Mouse (Mus musculus) Patski (cell line): ENCODE measurements around the gene Ogn. TPM values are rescaled to one million over a fixed set of nuclear protein-coding genes. Genes with fewer than 3 reads are reported as not detected.
"Not testable (repeated sequence)": the region's sequence is repeated elsewhere in the genome, so short reads cannot be mapped to it uniquely, and the experiment has no call there.

ENCODE experiments used
- ATAC-seq: fragments of 100-300 bp; one replicate; pipeline ENCODE4 v1.8.0; 2021
- CTCF ChIA-PET: fragments of 350-600 bp; sonication (Branson Sonifier 250); formaldehyde crosslinking; loops from one replicate; lab custom pipeline; 2022; ENCODE audit warnings: inconsistent platforms; lab: Charles Lee
- POLR2A ChIA-PET: fragments of 350-600 bp; sonication (Branson Sonifier 250); formaldehyde crosslinking; loops from one replicate; lab custom pipeline; 2022; ENCODE audit warnings: antibody characterized with exemption, inconsistent platforms; lab: Charles Lee
- DNase-seq: peaks from one replicate; pipeline ENCODE4 v3.0.0-alpha.2; 2011; ENCODE audit warnings: low read depth, low spot score
- H3K27me3 ChIP-seq: fragments of 371-371 bp; one replicate; pipeline ENCODE4 v1.5.1; 2021
- CTCF ChIP-seq: fragments of 100-300 bp; IDR thresholded peaks from one replicate; pipeline ENCODE4 v1.5.1; 2021
- in situ Hi-C: fragments of 300-500 bp; cut with MboI; formaldehyde crosslinking; loops from 3 replicates; pipeline ENCODE4 v1.11.1; 2018; ENCODE audit warnings: low pct_unique_long_range_greater_than_20kb, mixed read lengths
- polyA plus RNA-seq: library from polyadenylated mRNA; unstranded; gene quantifications from one replicate; pipeline ENCODE4 v1.2.3, GENCODE M21; 2021

Ogn gene
- 235 TPM for polyA plus RNA-seq

DNA sequence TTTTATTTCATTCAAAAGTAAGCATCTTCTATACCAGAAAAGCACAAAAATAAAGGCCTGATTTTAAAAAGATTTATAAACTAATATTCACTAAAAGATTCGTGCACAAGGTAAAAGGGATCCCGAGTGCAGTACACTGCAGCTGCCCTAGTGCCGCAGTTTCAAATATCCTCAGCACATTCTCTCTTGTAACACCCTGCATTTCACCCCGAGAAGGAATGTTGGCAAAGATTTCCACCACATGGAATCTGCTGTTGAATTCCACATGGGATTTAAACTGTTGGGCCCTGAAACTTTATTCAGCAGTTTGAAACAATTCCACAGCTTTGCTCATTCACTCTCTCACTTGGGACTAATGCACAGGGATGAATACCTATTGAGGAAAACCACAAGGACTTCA is at the start of gene Ogn:
Gene Ogn, plus strand, starts transcription at position 333 of the 400 bp plus-strand sequence.
- ATAC-seq: peak; percentile 67
- no peak for TF ChIP-seq CTCF
- peak; percentile 60 for DNase-seq
- ChIA-PET POLR2A (interaction anchor here (1.3 kb wide), 1 partner anchor 29 kb away, joined by 3 read pairs; no protein-coding TSS in a partner anchor), CTCF (interaction anchor here (2.7 kb wide), 1 partner anchor 21 kb away, joined by 6 read pairs; no protein-coding TSS in a partner anchor)
- H3K27me3 ChIP-seq: no peaks in the 10 kb centered on the region
- in situ Hi-C loops: no loop called here

DNA sequence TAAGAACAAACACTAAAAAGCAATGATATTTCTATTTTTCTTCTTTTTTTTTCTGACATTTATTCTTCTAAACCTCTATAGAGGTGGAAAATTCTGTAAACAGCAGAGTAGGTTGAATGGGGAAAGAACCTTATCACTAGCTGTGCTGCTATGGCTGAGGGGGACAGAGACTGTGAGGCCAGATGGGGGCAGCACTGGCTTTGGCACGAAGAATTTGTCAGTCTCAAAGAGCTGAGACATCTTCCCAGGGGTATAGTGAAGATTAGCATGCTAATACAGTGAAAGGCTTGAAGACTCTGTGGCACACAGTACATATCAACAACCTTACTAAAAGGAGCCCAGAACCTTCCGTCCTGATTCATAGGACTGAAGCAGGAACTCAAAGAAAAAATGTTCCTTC is 48.7 kb upstream of the Ogn start:
- TF ChIP-seq CTCF: peak; percentile 90
- ChIA-PET CTCF (interaction anchor here (1.1 to 2.2 kb wide), 3 partner anchors 9 to 110 kb away, joined by 4 to 8 read pairs (median 5); no protein-coding TSS in a partner anchor), POLR2A (no interaction called here)
- DNase-seq: no peak
- in situ Hi-C loops: no loop called here
- peak; percentile 69 for ATAC-seq
- no peaks in the 10 kb centered on the region for H3K27me3 ChIP-seq

DNA sequence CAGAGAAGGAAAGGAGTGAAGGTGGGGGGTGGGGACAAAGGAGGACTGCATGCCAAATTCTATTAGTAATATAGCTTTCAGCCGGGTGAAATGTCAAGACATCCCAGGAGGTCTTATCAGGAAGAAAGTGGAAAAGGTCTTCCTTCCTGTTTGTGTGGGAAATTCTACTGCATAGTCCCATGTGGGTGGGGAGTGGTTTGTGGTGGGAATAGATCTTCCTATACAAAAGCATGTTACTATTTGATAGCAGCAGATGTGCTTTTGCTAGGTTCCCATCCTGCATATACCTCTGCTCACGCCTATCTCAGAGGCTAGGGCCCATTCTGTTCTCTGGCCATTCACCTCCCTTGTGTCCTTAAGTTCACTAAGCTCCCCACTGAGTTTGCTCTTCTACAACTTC is 47.0 kb upstream of the Ogn start:
- no peak for DNase-seq
- TF ChIP-seq CTCF: no peak
- POLR2A ChIA-PET: no interaction called here
- in situ Hi-C loops: loop anchor here (5.0 kb wide), 1 partner anchor 81 kb away; no protein-coding TSS in a partner anchor
- ATAC-seq: no peak
- H3K27me3 ChIP-seq: no peaks in the 10 kb centered on the region
- CTCF ChIA-PET: interaction anchor here (1.1 to 3.1 kb wide), 7 partner anchors 10 to 112 kb away, joined by 3 to 9 read pairs (median 5); no protein-coding TSS in a partner anchor

- in situ Hi-C loops: loop anchor here (5.0 kb wide), 1 partner anchor 78 kb away; no protein-coding TSS in a partner anchor
- DNase-seq: no peak
- peak; percentile 25 for TF ChIP-seq CTCF
- POLR2A ChIA-PET: no interaction called here
- no peak for ATAC-seq
- CTCF ChIA-PET: interaction anchor here (0.7 to 1.4 kb wide), 3 partner anchors 12 to 80 kb away, joined by 3 to 8 read pairs (median 3); no protein-coding TSS in a partner anchor
- H3K27me3 ChIP-seq: no peaks in the 10 kb centered on the region
These were observed 43.5 kb upstream of the Ogn start for GRCm38 (mm10) chr13:49564347-49564746.

DNA sequence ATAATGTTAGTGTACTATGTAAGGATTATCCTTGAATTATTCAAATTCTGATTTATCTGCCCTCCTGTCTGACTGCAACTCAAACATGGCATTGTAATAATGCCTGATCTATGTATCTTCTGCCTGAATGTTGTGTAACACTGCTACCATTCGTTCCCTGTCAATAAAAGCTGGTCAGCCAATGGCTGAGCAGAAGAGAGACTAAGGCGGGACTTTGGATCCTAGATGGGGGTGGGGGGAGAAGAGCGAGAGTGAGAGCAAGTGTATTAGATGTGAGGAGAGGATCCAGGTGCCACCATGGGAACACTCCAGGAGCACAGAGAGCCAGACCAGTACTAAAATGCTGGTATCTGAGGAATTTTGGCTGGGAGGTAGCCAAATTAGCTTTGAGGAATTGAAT is 37.5 kb upstream of the Ogn start:
- ATAC-seq (no peak), DNase-seq (no peak)
- no peak for TF ChIP-seq CTCF
- ChIA-PET POLR2A (no interaction called here), CTCF (interaction anchor here (1.1 to 2.2 kb wide), 2 partner anchors 9 to 67 kb away, joined by 5 to 6 read pairs; no protein-coding TSS in a partner anchor)
- H3K27me3 ChIP-seq: no peaks in the 10 kb centered on the region
- in situ Hi-C loops: no loop called here

- TF ChIP-seq CTCF: no peak
- in situ Hi-C loops: no loop called here
- no peaks in the 10 kb centered on the region for H3K27me3 ChIP-seq
- ATAC-seq: no peak
- no peak for DNase-seq
- POLR2A ChIA-PET: no interaction called here
- CTCF ChIA-PET: interaction anchor here (1.1 to 2.2 kb wide), 4 partner anchors 8 to 66 kb away, joined by 3 to 6 read pairs (median 5); no protein-coding TSS in a partner anchor
These were observed 36.4 kb upstream of the Ogn start for GRCm38 (mm10) chr13:49571418-49571817.

DNA sequence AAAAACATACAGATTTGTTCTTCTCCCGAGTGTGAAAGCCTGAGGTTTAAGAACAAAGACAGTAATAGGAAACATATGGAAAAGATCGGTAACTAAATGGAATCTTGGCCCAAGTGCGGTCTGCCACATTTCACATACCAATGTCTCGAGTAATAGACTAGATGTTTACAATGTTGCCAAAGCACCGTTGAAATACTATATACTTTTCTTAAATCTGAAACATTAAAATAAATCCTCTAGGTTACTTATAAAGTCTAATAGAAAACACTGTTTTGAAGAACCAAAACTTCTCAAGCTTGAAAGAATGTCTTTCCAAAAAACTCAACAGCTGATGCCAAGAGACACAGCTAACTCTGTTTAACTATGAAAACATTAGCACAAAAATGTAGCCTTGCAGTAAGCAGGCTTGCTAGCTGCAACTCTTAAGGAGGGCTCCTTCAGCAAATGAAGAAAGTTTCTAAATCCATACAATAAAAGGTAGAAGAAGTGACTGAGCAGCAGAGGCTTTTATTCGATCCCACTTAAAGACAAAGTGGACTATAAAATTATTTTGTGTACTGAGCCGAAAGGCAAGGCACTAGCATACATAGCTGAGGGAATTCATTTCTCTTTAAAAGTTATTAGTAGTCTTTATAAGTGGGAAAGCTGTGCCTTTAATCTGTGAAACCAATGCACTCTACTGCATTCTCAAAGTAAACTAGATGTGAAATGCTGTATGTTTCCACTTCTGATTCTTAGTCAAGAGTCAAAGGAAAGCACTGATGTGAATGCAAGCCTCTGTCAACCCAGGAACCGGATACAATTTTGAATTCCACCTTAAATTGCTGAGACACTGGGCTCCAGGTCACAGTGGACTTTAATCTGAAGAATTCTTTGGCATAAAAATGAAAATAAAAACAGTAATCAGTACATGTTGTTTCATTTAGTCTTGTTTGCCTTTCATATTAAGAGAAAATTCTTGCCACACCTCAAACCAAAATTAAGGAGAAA is 26.0 kb upstream of the Ogn start, which contains the start of gene Omd:
Gene Omd, plus strand, starts transcription at position 922 of the 990 bp plus-strand sequence.
- no peaks in the 10 kb centered on the region for H3K27me3 ChIP-seq
- in situ Hi-C loops: no loop called here
- POLR2A ChIA-PET: interaction anchor here (0.6 kb wide), 1 partner anchor 28 kb away, joined by 3 read pairs; no protein-coding TSS in a partner anchor
- peak; percentile 54 for ATAC-seq
- CTCF ChIA-PET: interaction anchor here (1.0 kb wide), 2 partner anchors 21 to 64 kb away, joined by 3 to 4 read pairs; no protein-coding TSS in a partner anchor
- no peak for DNase-seq
- no peak for TF ChIP-seq CTCF

DNA sequence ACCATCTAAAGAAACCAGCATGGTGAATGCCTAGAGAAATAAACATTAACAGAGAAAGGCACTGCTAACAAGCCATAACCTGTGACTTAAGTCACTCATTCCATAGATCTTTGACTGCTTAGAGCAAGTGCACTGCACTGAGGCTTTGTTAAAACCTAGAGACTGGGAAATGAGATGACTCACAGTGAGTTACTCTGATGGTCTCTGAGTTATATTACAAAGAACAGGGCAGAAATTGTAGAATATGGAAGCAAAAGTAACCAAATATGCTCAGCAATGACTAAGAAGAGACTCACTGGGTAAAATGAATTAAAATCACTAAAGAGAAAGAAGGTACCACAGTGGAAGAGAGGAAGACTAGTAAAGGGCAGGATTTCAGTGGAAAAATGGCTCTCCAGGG is 24.0 kb upstream of the Ogn start:
- DNase-seq (no peak), ATAC-seq (no peak)
- ChIA-PET POLR2A (no interaction called here), CTCF (interaction anchor here (1.2 kb wide), 1 partner anchor 27 kb away, joined by 3 read pairs; no protein-coding TSS in a partner anchor)
- no peaks in the 10 kb centered on the region for H3K27me3 ChIP-seq
- in situ Hi-C loops: no loop called here
- TF ChIP-seq CTCF: no peak

DNA sequence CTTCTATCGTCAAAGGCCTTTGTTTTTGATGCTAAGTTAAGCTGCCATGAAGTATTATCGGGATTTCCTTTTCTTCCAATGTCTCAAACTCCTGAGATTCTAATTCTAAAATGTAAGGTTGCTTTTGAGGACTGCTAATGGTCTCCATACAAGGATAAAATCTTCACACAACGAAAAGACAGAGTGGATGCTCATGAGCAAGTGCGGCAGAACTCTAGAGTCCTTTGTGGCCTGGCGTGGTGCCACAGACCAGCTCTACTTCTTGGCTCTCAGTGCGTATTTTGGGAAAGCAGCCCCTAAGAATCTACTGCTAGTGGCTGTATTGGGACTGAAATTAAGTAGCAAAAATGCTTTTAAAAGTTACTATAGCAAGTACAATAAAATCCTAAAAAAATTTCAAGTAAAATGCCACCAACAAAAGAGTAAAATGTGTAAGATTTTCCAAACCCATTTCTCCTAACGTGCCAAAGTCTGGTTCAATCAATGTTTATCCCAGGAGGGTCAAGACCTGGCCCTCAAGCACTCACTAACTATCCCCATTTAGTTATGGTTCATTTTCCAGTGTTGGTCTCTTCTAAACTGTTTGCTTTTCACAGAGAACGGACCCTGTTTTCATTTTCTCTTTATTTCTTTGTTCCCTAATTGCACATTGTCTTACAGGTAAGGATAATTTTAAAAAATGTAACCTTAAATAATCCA is 23.4 kb upstream of the Ogn start:
- no peak for TF ChIP-seq CTCF
- ATAC-seq (no peak), DNase-seq (peak; percentile 51)
- no peaks in the 10 kb centered on the region for H3K27me3 ChIP-seq
- CTCF ChIA-PET: interaction anchor here (1.2 kb wide), 1 partner anchor 26 kb away, joined by 3 read pairs; no protein-coding TSS in a partner anchor
- POLR2A ChIA-PET: no interaction called here
- in situ Hi-C loops: no loop called here

DNA sequence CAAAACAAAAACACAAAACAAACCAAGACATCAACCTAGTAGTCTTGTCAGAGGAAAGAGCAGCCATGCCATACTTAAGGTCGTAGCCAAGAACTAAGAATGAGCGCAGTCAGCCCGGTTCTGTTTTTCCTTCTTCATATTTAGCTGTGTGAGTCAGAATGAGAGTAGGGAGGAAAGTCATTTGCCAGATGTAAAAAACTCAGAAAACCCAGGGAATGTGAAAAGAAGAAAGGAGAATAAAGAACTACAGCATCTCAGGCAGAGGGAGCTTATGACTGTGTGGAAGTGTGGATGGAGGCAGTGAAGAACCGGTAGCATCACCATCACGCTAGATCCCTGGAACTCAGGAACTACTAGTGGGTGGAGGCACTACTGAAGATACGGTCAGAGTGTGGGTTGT is 21.8 kb upstream of the Ogn start:
- TF ChIP-seq CTCF: no peak
- ChIA-PET CTCF (interaction anchor here (1.6 kb wide), 1 partner anchor 21 kb away, joined by 6 read pairs; the partner anchor contains the start of gene Ogn), POLR2A (no interaction called here)
- in situ Hi-C loops: no loop called here
- H3K27me3 ChIP-seq: no peaks in the 10 kb centered on the region
- ATAC-seq: no peak
- DNase-seq: no peak

DNA sequence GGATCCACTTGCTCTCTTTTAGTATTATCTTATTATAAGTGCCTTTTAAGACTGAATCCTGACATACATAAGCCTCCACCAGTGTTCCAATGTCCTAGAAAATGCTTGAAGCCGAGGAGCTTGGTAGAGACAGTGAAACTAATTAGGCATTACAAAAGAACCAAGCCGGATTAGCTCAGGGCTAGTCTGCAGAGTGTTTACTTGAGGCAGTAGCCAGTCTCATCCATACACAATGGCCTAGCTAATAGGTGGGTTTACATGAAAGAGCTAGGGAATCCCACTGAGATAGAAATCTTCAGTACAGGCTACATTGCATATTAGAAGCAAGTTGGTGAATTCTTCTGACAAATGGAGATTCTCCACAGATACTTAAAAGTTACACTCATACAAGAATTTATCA is 5.3 kb upstream of the Ogn start:
- H3K27me3 ChIP-seq, in situ Hi-C loops, DNase-seq, POLR2A ChIA-PET, ATAC-seq: not testable (repeated sequence)
- CTCF ChIA-PET: interaction anchor here (1.7 to 2.9 kb wide), 2 partner anchors 10 to 21 kb away, joined by 4 to 11 read pairs; no protein-coding TSS in a partner anchor
